Mouse (Mus musculus): ENCODE measurements at regions not wholly inside any gene's neighbourhood (a gene's known extent, or its start where the extent isn't known, plus 50 kb on each side); places are given as distances from the start of the nearest gene placed in this dataset.

- no peak for DNase-seq
Observed at GRCm38 (mm10) chr7:95250651-95251050, 920.4 kb upstream of the Tenm4 start.

- no peak for DNase-seq
Observed at GRCm38 (mm10) chr7:95253862-95254545, 917.0 kb upstream of the Tenm4 start.

- DNase-seq: no peak
Observed at GRCm38 (mm10) chr7:95254913-95255312, 916.1 kb upstream of the Tenm4 start.

GRCm38 (mm10) chr7:95255699-95256098 is 915.3 kb upstream of the Tenm4 start:
- DNase-seq: no peak

- DNase-seq: no peak
Observed at GRCm38 (mm10) chr7:95262942-95263341, 908.1 kb upstream of the Tenm4 start.

GRCm38 (mm10) chr7:95277237-95277636 is 893.8 kb upstream of the Tenm4 start:
- no peak for DNase-seq

- no peak for DNase-seq
Observed at GRCm38 (mm10) chr7:95313667-95314066, 857.4 kb upstream of the Tenm4 start.

- peak in 1 of 2 experiments; percentile 2 for DNase-seq
Observed at GRCm38 (mm10) chr7:95323084-95323483, 848.0 kb upstream of the Tenm4 start.

- no peak for DNase-seq
Observed at GRCm38 (mm10) chr7:95324939-95325338, 846.1 kb upstream of the Tenm4 start.

GRCm38 (mm10) chr7:95332037-95332436 is 839.0 kb upstream of the Tenm4 start:
- DNase-seq: no peak

- DNase-seq: no peak
Observed at GRCm38 (mm10) chr7:95350185-95350803, 820.8 kb upstream of the Tenm4 start.

GRCm38 (mm10) chr7:95350804-95351199 is 820.2 kb upstream of the Tenm4 start:
- no peak for DNase-seq

- no peak for DNase-seq
Observed at GRCm38 (mm10) chr7:95351337-95351736, 819.7 kb upstream of the Tenm4 start.

- no peak for DNase-seq
Observed at GRCm38 (mm10) chr7:95352133-95352532, 818.9 kb upstream of the Tenm4 start.

- DNase-seq: no peak
Observed at GRCm38 (mm10) chr7:95354991-95355390, 816.1 kb upstream of the Tenm4 start.

GRCm38 (mm10) chr7:95358732-95359131 is 812.3 kb upstream of the Tenm4 start:
- no peak for DNase-seq

GRCm38 (mm10) chr7:95359154-95359553 is 811.9 kb upstream of the Tenm4 start:
- no peak for DNase-seq

Data from layer of hippocampus, postnatal 36 days (tissue).